Mouse (Mus musculus) midbrain, embryonic 12.5 days (tissue): ENCODE measurements at regions not wholly inside any gene's neighbourhood (a gene's known extent, or its start where the extent isn't known, plus 50 kb on each side); places are given as distances from the start of the nearest gene placed in this dataset.

Experiments
- ATAC-seq: fragments of 200-750 bp; cut with Nextera tagmentation; 2 replicates; pipeline ENCODE4 v1.8.0; 2017; ENCODE audit warnings: low read depth, moderate TSS enrichment, moderate library complexity; ENCODE audit not compliant: low FRiP score
- H3K27ac ChIP-seq: fragments of 300-500 bp; sonication (generic); replicated peaks from 2 replicates; pipeline ENCODE4 v1.5.1; 2016; ENCODE audit warnings: mild to moderate bottlenecking
- H3K27me3 ChIP-seq: fragments of 300-500 bp; sonication (generic); 2 replicates; pipeline ENCODE4 v1.6.1; 2016; ENCODE audit warnings: mild to moderate bottlenecking
- H3K36me3 ChIP-seq: fragments of 300-500 bp; sonication (generic); 2 replicates; pipeline ENCODE4 v1.6.1; 2016
- H3K4me1 ChIP-seq: fragments of 300-500 bp; sonication (generic); 2 replicates; pipeline ENCODE4 v1.6.1; 2016
- H3K4me2 ChIP-seq: fragments of 300-500 bp; sonication (generic); replicated peaks from 2 replicates; pipeline ENCODE4 v1.6.1; 2016; ENCODE audit warnings: mild to moderate bottlenecking, moderate library complexity
- H3K4me3 ChIP-seq: fragments of 300-500 bp; sonication (generic); 2 replicates; pipeline ENCODE4 v1.5.1; 2016; ENCODE audit warnings: mild to moderate bottlenecking
- H3K9ac ChIP-seq: fragments of 300-500 bp; sonication (generic); replicated peaks from 2 replicates; pipeline ENCODE4 v1.6.1; 2016; ENCODE audit warnings: mild to moderate bottlenecking, moderate library complexity
- H3K9me3 ChIP-seq: fragments of 300-500 bp; sonication (generic); 2 replicates; pipeline ENCODE4 v1.6.1; 2016; ENCODE audit warnings: mild to moderate bottlenecking
- WGBS: fragments of 180-500 bp; shearing (Covaris S2); methylation state at CpG from one replicate; pipeline ENCODE4 v1.1.7; 2016; 5-methylcytosine and 5-hydroxymethylcytosine counted together

GRCm38 (mm10) chr13:80188734-80189133 lies 694.5 kb upstream of the Arrdc3 start:
- Histone ChIP-seq H3K4me3 (no peak overlapping the region), H3K36me3 (no peaks in the 10 kb centered on the region), H3K9ac (no peak overlapping the region), H3K27ac (no peak overlapping the region), H3K9me3 (no peaks in the 10 kb centered on the region), H3K27me3 (no peaks in the 10 kb centered on the region), H3K4me2 (no peak overlapping the region), H3K4me1 (no peaks in the 10 kb centered on the region)
- ATAC-seq, result no peak
- WGBS, result 85% methylated on average over 2 of the region's 2 CpGs

DNA sequence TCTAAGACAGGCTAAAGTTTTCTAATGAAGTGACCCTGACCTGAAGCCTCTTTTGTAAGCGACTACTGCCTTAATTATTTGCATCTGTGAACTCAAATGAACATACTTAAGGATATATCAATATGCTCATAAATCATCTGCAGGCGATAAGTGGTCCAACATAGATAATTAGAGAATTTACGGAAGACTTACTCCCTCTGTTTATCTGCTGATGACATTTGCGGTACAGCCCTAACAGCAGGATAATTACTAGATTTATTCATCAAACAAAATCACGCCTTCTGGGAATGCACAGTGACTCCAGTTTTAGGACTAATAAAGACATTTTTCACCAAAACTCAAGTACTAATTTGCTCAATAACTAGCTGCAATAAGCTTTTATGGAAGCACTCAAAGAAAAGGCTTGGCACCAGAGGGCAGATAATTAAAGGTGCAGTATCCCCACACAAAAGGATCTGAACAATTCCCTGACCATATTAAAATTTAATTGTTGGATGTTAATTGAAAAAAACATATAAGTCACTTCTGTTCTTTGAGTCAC lies 688.0 kb upstream of the Arrdc3 start:
- ATAC-seq, result no peak
- Histone ChIP-seq H3K4me1 (no peaks in the 10 kb centered on the region), H3K9ac (no peak overlapping the region), H3K27me3 (no peaks in the 10 kb centered on the region), H3K27ac (no peak overlapping the region), H3K9me3 (no peaks in the 10 kb centered on the region), H3K4me2 (no peak overlapping the region), H3K36me3 (no peaks in the 10 kb centered on the region), H3K4me3 (no peak overlapping the region)
- WGBS, result 59% methylated on average over 5 of the region's 5 CpGs

DNA sequence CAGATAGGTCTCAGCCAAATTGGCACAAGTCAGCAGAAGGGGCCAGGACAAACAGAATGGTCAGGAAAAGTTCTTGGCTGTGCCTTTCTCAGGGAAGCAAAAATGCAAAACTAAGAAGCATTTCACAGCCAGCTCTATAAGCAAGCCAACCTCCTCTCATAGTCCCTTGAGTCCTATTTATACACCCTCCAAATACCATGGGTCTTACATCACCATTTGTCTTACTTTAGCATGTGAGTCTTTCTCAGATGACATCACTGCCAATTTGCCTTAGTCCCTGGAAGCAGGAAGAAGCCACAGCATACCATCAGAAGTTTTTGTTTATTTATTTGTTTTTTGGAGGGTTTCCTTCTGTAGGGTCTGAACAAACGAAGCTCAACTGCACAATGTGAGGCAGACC lies 659.1 kb upstream of the Arrdc3 start:
- 81% methylated on average over 1 of the region's 1 CpGs for WGBS
- no peaks in the 10 kb centered on the region for H3K4me1 ChIP-seq
- no peak for ATAC-seq

DNA sequence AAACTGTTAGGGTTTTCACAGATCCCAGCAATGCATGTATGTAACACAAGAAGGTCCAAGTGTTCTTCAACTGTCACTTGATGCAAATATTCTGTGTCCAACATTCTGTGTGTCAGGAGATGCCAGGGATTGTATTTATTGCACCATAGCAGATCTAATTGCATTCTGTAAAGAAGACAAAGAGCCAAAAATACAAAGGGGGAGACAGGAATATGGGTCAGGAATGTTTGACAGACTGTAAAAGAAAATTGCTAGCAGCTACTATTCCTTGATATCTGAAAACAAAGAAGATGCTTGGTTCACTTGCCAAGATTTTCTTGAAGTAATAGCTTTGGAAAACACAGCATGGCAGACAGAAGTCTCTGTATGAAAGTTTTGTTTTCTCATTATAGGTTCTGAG lies 651.8 kb upstream of the Arrdc3 start:
- ATAC-seq, result no peak
- H3K36me3 ChIP-seq, result no peaks in the 10 kb centered on the region
- H3K27ac ChIP-seq, result no peak overlapping the region
- no peaks in the 10 kb centered on the region for H3K27me3 ChIP-seq
- no peaks in the 10 kb centered on the region for H3K9me3 ChIP-seq
- peaks cover 4% of the 10 kb centered on the region; the same call in 1 of the 2 replicates for H3K4me1 ChIP-seq
- no peak overlapping the region for H3K4me2 ChIP-seq
- H3K9ac ChIP-seq, result no peak overlapping the region
- no peak overlapping the region for H3K4me3 ChIP-seq

More for the DNA sequence above, 659.1 kb upstream of the Arrdc3 start:
- H3K4me3 ChIP-seq, result no peak overlapping the region
- no peaks in the 10 kb centered on the region for H3K36me3 ChIP-seq
- no peak overlapping the region for H3K4me2 ChIP-seq
- H3K9me3 ChIP-seq, result no peaks in the 10 kb centered on the region
- H3K27me3 ChIP-seq, result no peaks in the 10 kb centered on the region
- no peak overlapping the region for H3K27ac ChIP-seq
- H3K9ac ChIP-seq, result no peak overlapping the region

GRCm38 (mm10) chr13:80235254-80236032 lies 647.7 kb upstream of the Arrdc3 start:
- Histone ChIP-seq H3K9me3 (no peaks in the 10 kb centered on the region), H3K9ac (no peak overlapping the region), H3K4me1 (peaks cover 4% of the 10 kb centered on the region; the same call in 1 of the 2 replicates), H3K27ac (no peak overlapping the region), H3K4me3 (no peak overlapping the region), H3K36me3 (no peaks in the 10 kb centered on the region), H3K4me2 (no peak overlapping the region), H3K27me3 (no peaks in the 10 kb centered on the region)
- ATAC-seq, result peak; percentile 82
- WGBS, result 55% methylated on average over 5 of the region's 5 CpGs

DNA sequence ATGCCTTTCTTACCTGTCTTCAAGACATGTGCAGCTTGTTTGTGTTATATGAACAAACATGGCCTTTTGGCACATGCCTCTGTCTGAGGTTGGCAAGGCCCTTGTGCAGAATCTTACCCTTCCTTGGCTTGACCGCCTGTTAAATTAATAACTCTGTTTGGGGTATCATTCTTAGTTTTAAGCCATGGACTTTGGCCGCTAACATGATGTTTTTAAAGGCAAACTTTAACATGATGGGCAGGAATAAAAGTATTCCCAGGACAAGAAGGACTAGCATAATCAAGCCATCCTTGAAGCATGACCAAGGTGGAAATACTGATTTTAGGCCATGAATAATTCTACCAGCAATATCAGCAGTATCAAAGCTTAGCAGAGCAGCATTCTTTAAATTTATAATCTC lies 620.4 kb upstream of the Arrdc3 start:
- Histone ChIP-seq H3K36me3 (no peaks in the 10 kb centered on the region), H3K9ac (no peak overlapping the region), H3K4me2 (no peak overlapping the region), H3K27ac (no peak overlapping the region), H3K27me3 (no peaks in the 10 kb centered on the region), H3K4me3 (no peak overlapping the region), H3K4me1 (no peaks in the 10 kb centered on the region), H3K9me3 (no peaks in the 10 kb centered on the region)
- no peak for ATAC-seq
- WGBS, result 90% methylated on average over 2 of the region's 2 CpGs

GRCm38 (mm10) chr13:80267131-80267530 lies 616.1 kb upstream of the Arrdc3 start:
- no peak overlapping the region for H3K27ac ChIP-seq
- ATAC-seq, result no peak
- H3K4me2 ChIP-seq, result no peak overlapping the region
- no peaks in the 10 kb centered on the region for H3K36me3 ChIP-seq
- 90% methylated on average over 4 of the region's 4 CpGs for WGBS
- no peak overlapping the region for H3K4me3 ChIP-seq
- no peaks in the 10 kb centered on the region for H3K4me1 ChIP-seq
- no peak overlapping the region for H3K9ac ChIP-seq
- H3K9me3 ChIP-seq, result no peaks in the 10 kb centered on the region
- H3K27me3 ChIP-seq, result no peaks in the 10 kb centered on the region

- H3K4me2 ChIP-seq, result no peak overlapping the region
- no peaks in the 10 kb centered on the region for H3K36me3 ChIP-seq
- no peak overlapping the region for H3K27ac ChIP-seq
- no peaks in the 10 kb centered on the region for H3K27me3 ChIP-seq
- no peaks in the 10 kb centered on the region for H3K4me1 ChIP-seq
- no peaks in the 10 kb centered on the region for H3K9me3 ChIP-seq
- H3K4me3 ChIP-seq, result no peak overlapping the region
- no peak overlapping the region for H3K9ac ChIP-seq
- WGBS, result 67% methylated on average over 1 of the region's 1 CpGs
- ATAC-seq, result no peak
These were observed 609.2 kb upstream of the Arrdc3 start for GRCm38 (mm10) chr13:80273976-80274375.

GRCm38 (mm10) chr13:80291744-80292515 lies 591.3 kb upstream of the Arrdc3 start:
- no peaks in the 10 kb centered on the region for H3K9me3 ChIP-seq
- H3K9ac ChIP-seq, result no peak overlapping the region
- H3K27me3 ChIP-seq, result no peaks in the 10 kb centered on the region
- no peaks in the 10 kb centered on the region for H3K36me3 ChIP-seq
- H3K27ac ChIP-seq, result peak overlapping the region; percentile 30; the same call in 1 of the 2 replicates
- peak; percentile 85 for ATAC-seq
- no peak overlapping the region for H3K4me2 ChIP-seq
- no peak overlapping the region for H3K4me3 ChIP-seq
- H3K4me1 ChIP-seq, result peaks cover 4% of the 10 kb centered on the region; the same call in 1 of the 2 replicates
- WGBS, result 16% methylated on average over 2 of the region's 2 CpGs

DNA sequence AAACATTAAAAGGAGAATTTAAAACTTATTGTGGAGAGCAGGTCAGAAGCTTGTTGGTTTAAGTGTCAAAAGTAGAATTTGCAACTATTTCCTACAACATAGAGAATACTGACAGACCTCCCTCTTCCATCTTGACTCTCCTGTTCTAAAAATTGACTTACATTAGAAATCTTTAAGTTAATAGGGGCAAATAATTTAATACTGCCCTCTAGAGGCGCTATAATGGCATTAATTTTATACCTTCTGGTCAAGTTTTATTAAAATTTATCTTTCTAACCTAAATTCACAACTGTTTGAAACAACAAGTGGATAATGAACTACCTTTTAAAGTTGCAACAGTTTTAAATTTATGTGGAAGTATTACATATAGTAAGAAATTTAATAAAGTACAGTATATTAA lies 587.5 kb upstream of the Arrdc3 start:
- H3K4me2 ChIP-seq, result no peak overlapping the region
- H3K27ac ChIP-seq, result no peak overlapping the region
- no peak for ATAC-seq
- H3K27me3 ChIP-seq, result no peaks in the 10 kb centered on the region
- H3K4me1 ChIP-seq, result peaks cover 4% of the 10 kb centered on the region; the same call in 1 of the 2 replicates
- H3K4me3 ChIP-seq, result no peak overlapping the region
- WGBS, result 21% methylated on average over 1 of the region's 1 CpGs
- H3K9me3 ChIP-seq, result no peaks in the 10 kb centered on the region
- H3K36me3 ChIP-seq, result no peaks in the 10 kb centered on the region
- H3K9ac ChIP-seq, result no peak overlapping the region

GRCm38 (mm10) chr13:80334073-80334704 lies 549.0 kb upstream of the Arrdc3 start:
- no peak overlapping the region for H3K9ac ChIP-seq
- no peak overlapping the region for H3K4me2 ChIP-seq
- peak; percentile 62; the same call in 1 of the 2 replicates for ATAC-seq
- no peak overlapping the region for H3K4me3 ChIP-seq
- no peaks in the 10 kb centered on the region for H3K36me3 ChIP-seq
- WGBS, result 82% methylated on average over 5 of the region's 5 CpGs
- no peaks in the 10 kb centered on the region for H3K27me3 ChIP-seq
- H3K9me3 ChIP-seq, result no peaks in the 10 kb centered on the region
- H3K27ac ChIP-seq, result no peak overlapping the region
- no peaks in the 10 kb centered on the region for H3K4me1 ChIP-seq
